Mouse (Mus musculus) naive thymus-derived CD4-positive, alpha-beta T cell, adult 2 months (primary cell): ENCODE data around the gene Gm2042.
"Not testable (repeated sequence)": the region's sequence is repeated elsewhere in the genome, so short reads cannot be mapped to it uniquely, and the experiment has no call there.

Source experiments
- DNase-seq: peaks from one replicate; pipeline ENCODE4 v3.0.0-alpha.2; 2011; ENCODE audit warnings: low read depth

The Gm2042 gene

GRCm38 (mm10) chr12:87953780-87954179, at the start of gene Gm2042:
Gene Gm2042 (plus strand): TSS chr12:87954080.
- not testable (repeated sequence) for DNase-seq

GRCm38 (mm10) chr12:87919721-87920120, 34.2 kb upstream of the Gm2042 start, which contains the start of gene Gm2035:
Gene Gm2035 (minus strand): TSS chr12:87919857.
- not testable (repeated sequence) for DNase-seq

- not testable (repeated sequence) for DNase-seq
These were observed 30.1 kb downstream of the Gm2042 start for GRCm38 (mm10) chr12:87984000-87984399.

- DNase-seq: not testable (repeated sequence)
These were observed 50.2 kb downstream of the Gm2042 start for GRCm38 (mm10) chr12:88004118-88004517.
